Mouse (Mus musculus): Measurements from ENCODE around the gene Plxdc1. TPM values are rescaled to one million over a fixed set of nuclear protein-coding genes. Genes with fewer than 3 reads are reported as not detected.

Plxdc1 gene
- polyA plus RNA-seq, 1 experiment from 2014 or later, result 0.53 TPM

GRCm38 (mm10) chr11:97905540-97905939 is 80.7 kb downstream of the Plxdc1 start:
- H3K4me3 ChIP-seq (ENCODE audit: low read depth, low read length), result no peak overlapping the region
- no peaks in the 10 kb centered on the region for H3K9me3 ChIP-seq (ENCODE audit: low read depth, low read length)
- no peaks in the 10 kb centered on the region for H3K4me1 ChIP-seq (ENCODE audit: insufficient read depth)
- TF ChIP-seq CTCF (IDR thresholded peaks at IDR 0.05; ENCODE audit: low read depth), result no peak
- no peak overlapping the region for H3K4me2 ChIP-seq
- H3K36me3 ChIP-seq (ENCODE audit: insufficient read depth), result no peaks in the 10 kb centered on the region
- no peaks in the 10 kb centered on the region for H3K27me3 ChIP-seq (ENCODE audit: insufficient read depth, low read length)
- H3K9ac ChIP-seq, result no peak overlapping the region
- DNase-seq (no peak), ATAC-seq (ENCODE audit: insufficient read depth) (no peak)
- WGBS, result 87% methylated on average over 2 of the region's 2 CpGs
- H3K27ac ChIP-seq (ENCODE audit: low read depth), result no peak overlapping the region

- DNase-seq (no peak), ATAC-seq (ENCODE audit: insufficient read depth) (no peak)
- no peaks in the 10 kb centered on the region for H3K27me3 ChIP-seq (ENCODE audit: insufficient read depth, low read length)
- WGBS, result 82% methylated on average over 13 of the region's 13 CpGs
- no peaks in the 10 kb centered on the region for H3K36me3 ChIP-seq (ENCODE audit: insufficient read depth)
- no peak overlapping the region for H3K27ac ChIP-seq (ENCODE audit: low read depth)
- no peak overlapping the region for H3K4me2 ChIP-seq
- H3K9ac ChIP-seq, result no peak overlapping the region
- no peak for TF ChIP-seq CTCF (IDR thresholded peaks at IDR 0.05; ENCODE audit: low read depth)
- H3K9me3 ChIP-seq (ENCODE audit: low read depth, low read length), result no peaks in the 10 kb centered on the region
- no peak overlapping the region for H3K4me3 ChIP-seq (ENCODE audit: low read depth, low read length)
- no peaks in the 10 kb centered on the region for H3K4me1 ChIP-seq (ENCODE audit: insufficient read depth)
These were observed 81.4 kb downstream of the Plxdc1 start for GRCm38 (mm10) chr11:97904801-97905200.

DNA sequence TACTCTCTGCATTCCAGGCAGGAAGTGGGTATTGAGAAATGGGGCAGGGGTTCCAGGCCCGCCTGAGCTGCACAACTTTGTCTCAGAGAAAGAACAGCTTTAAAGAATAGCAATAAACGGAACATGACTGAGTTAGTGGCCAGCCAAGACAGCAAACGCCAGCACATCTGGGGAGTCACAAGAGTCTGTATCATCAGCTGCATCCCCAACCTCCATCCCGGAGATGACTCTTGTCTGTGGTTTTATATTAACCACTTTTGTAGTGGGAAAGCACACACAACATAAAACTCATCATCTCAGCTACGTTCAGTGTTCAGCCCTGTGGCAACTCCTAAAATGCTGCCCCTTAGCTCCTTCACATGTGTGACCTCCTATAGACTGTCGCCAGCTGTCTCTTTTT is 84.4 kb downstream of the Plxdc1 start:
- Histone ChIP-seq H3K9ac (no peak overlapping the region), H3K4me2 (no peak overlapping the region), H3K4me1 (ENCODE audit: insufficient read depth) (no peaks in the 10 kb centered on the region), H3K4me3 (ENCODE audit: low read depth, low read length) (no peak overlapping the region), H3K9me3 (ENCODE audit: low read depth, low read length) (no peaks in the 10 kb centered on the region), H3K27me3 (ENCODE audit: insufficient read depth, low read length) (no peaks in the 10 kb centered on the region), H3K27ac (ENCODE audit: low read depth) (no peak overlapping the region), H3K36me3 (ENCODE audit: insufficient read depth) (no peaks in the 10 kb centered on the region)
- WGBS, result 55% methylated on average over 6 of the region's 6 CpGs
- no peak for ATAC-seq (ENCODE audit: insufficient read depth)
- no peak for DNase-seq
- no peak for TF ChIP-seq CTCF (IDR thresholded peaks at IDR 0.05; ENCODE audit: low read depth)

DNA sequence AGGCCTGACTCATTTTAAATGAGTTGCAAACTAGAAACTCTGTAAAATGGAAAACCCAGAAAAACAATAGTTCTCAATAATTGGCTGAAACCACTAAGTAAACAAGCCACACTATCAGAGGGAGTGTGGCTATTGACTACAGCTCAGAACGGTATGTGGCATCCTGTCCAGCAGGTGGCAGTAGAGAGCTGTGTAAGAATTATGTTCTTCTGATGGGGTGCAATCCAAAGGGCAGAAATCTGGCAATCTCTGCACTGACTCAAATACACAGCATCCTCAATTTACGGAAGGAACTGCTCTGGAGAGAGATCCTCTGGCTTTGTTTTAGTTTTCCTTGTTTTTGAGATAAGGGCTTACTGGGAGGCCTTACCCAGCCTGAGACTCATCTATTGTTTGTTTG is 86.4 kb downstream of the Plxdc1 start:
- no peaks in the 10 kb centered on the region for H3K27me3 ChIP-seq (ENCODE audit: insufficient read depth, low read length)
- 2% methylated on average over 2 of the region's 2 CpGs for WGBS
- no peaks in the 10 kb centered on the region for H3K9me3 ChIP-seq (ENCODE audit: low read depth, low read length)
- H3K36me3 ChIP-seq (ENCODE audit: insufficient read depth), result no peaks in the 10 kb centered on the region
- H3K4me1 ChIP-seq (ENCODE audit: insufficient read depth), result no peaks in the 10 kb centered on the region
- peak; percentile 98 for DNase-seq
- H3K9ac ChIP-seq, result no peak overlapping the region
- TF ChIP-seq CTCF (IDR thresholded peaks at IDR 0.05; ENCODE audit: low read depth), result peak; percentile 95
- ATAC-seq (ENCODE audit: insufficient read depth), result peak; percentile 70
- H3K27ac ChIP-seq (ENCODE audit: low read depth), result no peak overlapping the region
- H3K4me3 ChIP-seq (ENCODE audit: low read depth, low read length), result no peak overlapping the region
- H3K4me2 ChIP-seq, result no peak overlapping the region

- Histone ChIP-seq H3K9me3 (ENCODE audit: low read depth, low read length) (peaks cover 3% of the 10 kb centered on the region; the same call in 1 of the 2 replicates), H3K9ac (no peak overlapping the region), H3K4me2 (no peak overlapping the region), H3K36me3 (ENCODE audit: insufficient read depth) (no peaks in the 10 kb centered on the region), H3K4me1 (ENCODE audit: insufficient read depth) (no peaks in the 10 kb centered on the region), H3K4me3 (ENCODE audit: low read depth, low read length) (no peak overlapping the region), H3K27me3 (ENCODE audit: insufficient read depth, low read length) (no peaks in the 10 kb centered on the region), H3K27ac (ENCODE audit: low read depth) (no peak overlapping the region)
- 75% methylated on average over 3 of the region's 3 CpGs for WGBS
- TF ChIP-seq CTCF (IDR thresholded peaks at IDR 0.05; ENCODE audit: low read depth), result no peak
- no peak for ATAC-seq (ENCODE audit: insufficient read depth)
- no peak for DNase-seq
These were observed 88.6 kb downstream of the Plxdc1 start for GRCm38 (mm10) chr11:97897568-97898185.

DNA sequence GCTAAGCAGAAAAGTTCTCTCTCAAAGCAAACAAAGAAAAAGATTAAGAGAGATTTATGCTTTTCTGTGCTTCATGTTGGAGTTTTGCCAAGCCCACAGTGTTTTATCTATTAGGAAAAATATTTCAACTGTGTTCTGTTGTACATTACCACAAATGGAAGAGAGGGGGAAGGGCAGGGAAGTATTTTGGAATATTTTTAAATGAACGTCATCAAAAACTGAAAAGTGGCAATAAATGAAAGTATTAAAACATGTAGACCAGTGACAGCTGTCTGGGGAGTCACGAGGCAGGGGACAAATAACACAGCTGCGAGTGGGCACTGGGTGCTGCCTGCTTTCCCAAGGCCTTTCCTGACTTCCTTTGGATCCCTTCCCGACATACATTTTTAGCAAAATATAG is 89.6 kb downstream of the Plxdc1 start:
- H3K27me3 ChIP-seq (ENCODE audit: insufficient read depth, low read length), result no peaks in the 10 kb centered on the region
- TF ChIP-seq CTCF (IDR thresholded peaks at IDR 0.05; ENCODE audit: low read depth), result no peak
- 34% methylated on average over 4 of the region's 4 CpGs for WGBS
- H3K9me3 ChIP-seq (ENCODE audit: low read depth, low read length), result peaks cover 3% of the 10 kb centered on the region; the same call in 1 of the 2 replicates
- no peaks in the 10 kb centered on the region for H3K36me3 ChIP-seq (ENCODE audit: insufficient read depth)
- no peak overlapping the region for H3K4me3 ChIP-seq (ENCODE audit: low read depth, low read length)
- no peak overlapping the region for H3K4me2 ChIP-seq
- no peak overlapping the region for H3K27ac ChIP-seq (ENCODE audit: low read depth)
- no peak overlapping the region for H3K9ac ChIP-seq
- DNase-seq (peak; percentile 81), ATAC-seq (ENCODE audit: insufficient read depth) (0 out of 2 replicates have a peak, but pooled peaks have one; percentile 38)
- H3K4me1 ChIP-seq (ENCODE audit: insufficient read depth), result no peaks in the 10 kb centered on the region

DNA sequence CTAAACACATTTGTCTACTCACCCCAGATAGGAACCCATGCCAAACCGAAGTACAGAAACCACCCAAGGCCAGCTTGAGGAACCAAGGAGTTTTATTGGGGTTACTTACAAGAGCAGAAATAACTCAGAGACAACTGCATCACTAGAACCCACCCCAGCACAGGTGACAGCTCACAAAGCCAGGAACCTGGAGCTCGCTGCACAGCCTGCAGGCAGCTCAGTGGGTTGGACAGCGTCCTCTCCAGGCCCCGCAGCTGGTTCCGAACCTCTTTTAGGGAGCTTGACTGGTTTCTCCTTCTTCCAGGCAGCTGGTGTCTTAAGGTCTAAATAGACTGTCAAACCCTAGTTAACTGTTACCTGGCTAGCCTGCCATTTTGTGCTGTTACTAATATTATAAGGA is 94.4 kb downstream of the Plxdc1 start:
- WGBS, result 71% methylated on average over 5 of the region's 5 CpGs
- no peak overlapping the region for H3K27ac ChIP-seq (ENCODE audit: low read depth)
- H3K27me3 ChIP-seq (ENCODE audit: insufficient read depth, low read length), result no peaks in the 10 kb centered on the region
- no peak overlapping the region for H3K4me2 ChIP-seq
- ATAC-seq (ENCODE audit: insufficient read depth) (no peak), DNase-seq (no peak)
- no peak overlapping the region for H3K4me3 ChIP-seq (ENCODE audit: low read depth, low read length)
- no peak overlapping the region for H3K9ac ChIP-seq
- no peak for TF ChIP-seq CTCF (IDR thresholded peaks at IDR 0.05; ENCODE audit: low read depth)
- H3K36me3 ChIP-seq (ENCODE audit: insufficient read depth), result no peaks in the 10 kb centered on the region
- H3K4me1 ChIP-seq (ENCODE audit: insufficient read depth), result no peaks in the 10 kb centered on the region
- H3K9me3 ChIP-seq (ENCODE audit: low read depth, low read length), result peaks cover 3% of the 10 kb centered on the region; the same call in 1 of the 2 replicates
